Mouse (Mus musculus): ENCODE measurements around the gene Cfap54.

- TF ChIP-seq CTCF (IDR thresholded peaks at IDR 0.05; ENCODE audit: control insufficient read depth, insufficient read depth, low read length) (no peak), POLR2A (IDR thresholded peaks at IDR 0.05; ENCODE audit: borderline replicate concordance, control insufficient read depth, low read depth, low read length) (no peak)
Observed at GRCm38 (mm10) chr10:92930036-92930435, 151.4 kb downstream of the Cfap54 start.

All from bone marrow, adult 2 months (tissue).